ENCODE assay signal across 8 mouse cellular contexts in the genomic region with DNA sequence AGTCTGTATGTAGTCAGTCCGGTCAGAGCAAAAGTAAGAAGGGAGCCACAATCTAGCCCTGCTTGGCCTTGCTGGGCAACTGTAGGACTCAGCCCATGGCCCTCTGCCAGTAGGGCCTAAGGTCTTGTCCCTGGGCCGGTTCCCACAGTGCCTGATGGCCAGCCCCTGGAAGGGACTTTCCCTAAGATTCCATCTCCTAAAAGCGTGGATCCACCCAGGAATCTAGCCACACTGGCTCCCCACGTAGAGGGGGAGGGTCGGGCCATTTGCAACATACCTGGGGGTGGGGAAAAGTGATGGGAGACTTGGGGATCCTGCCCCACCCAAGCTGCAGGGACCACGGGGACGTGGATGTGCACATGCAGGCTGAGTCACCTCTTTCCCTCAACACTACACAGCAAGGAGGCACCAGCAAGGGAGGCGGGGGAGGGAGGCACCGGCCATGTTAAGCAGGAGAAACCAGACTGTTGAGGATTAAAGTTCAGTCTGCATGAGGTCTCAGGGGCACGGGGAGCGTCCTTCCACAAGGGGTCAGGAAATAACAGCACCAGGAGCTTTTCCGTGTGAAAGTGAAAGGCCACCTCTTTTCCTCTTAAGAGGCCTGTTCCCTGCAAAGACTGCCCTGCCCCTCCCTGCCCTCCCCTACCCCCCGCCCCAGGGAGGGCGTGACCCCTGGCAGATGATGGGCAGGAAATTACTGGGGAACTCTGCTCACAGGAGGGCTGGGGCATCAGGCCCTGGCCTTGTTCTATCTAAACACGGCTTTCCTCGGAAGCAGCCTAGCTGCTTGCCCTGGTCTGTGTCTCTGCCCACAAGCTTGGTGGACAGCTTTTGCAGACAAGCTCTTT. TPM values are rescaled to one million over a fixed set of nuclear protein-coding genes. Genes with fewer than 3 reads are reported as not detected.
DNase-seq lines count a peak whose midpoint lies in the region; ATAC-seq and TF ChIP-seq lines count a peak whose summit lies in the region.

No protein-coding gene starts in this region.

- TF ChIP-seq EP300 in CH12.LX (IDR thresholded peaks at IDR 0.05; ENCODE audit: low read length) = 0 out of 2 replicates have a peak, but pooled peaks have one; percentile 12

- H3K4me3 ChIP-seq in CH12.LX (replicated peaks in 1 of 3; ENCODE audit: low read depth in 2 of 3, low read length in 2 of 3, poor library complexity in 1 of 3) (peak overlapping the region; percentile 44 to 61 (median 58)), macrophage (ENCODE audit: inconsistent target) (peak overlapping the region; percentile 11; the same call in 1 of the 2 replicates)
- H3K4me3 ChIP-seq in kidney, postnatal 0 days (replicated peaks; ENCODE audit: low read depth, low read length) = no peak overlapping the region
- no peak overlapping the region for H3K4me3 ChIP-seq in cerebellum, adult 2 months (replicated peaks; ENCODE audit: insufficient read depth, low read depth, low read length)

- H3K27me3 ChIP-seq in CH12.LX (replicated peaks) = no peaks in the 10 kb centered on the region
- no peaks in the 10 kb centered on the region for H3K27me3 ChIP-seq in kidney, postnatal 0 days (ENCODE audit: insufficient read depth, low read length)
- H3K27me3 ChIP-seq in cerebellum, adult 2 months (ENCODE audit: control insufficient read depth, insufficient read depth, low read length) = no peaks in the 10 kb centered on the region

- H3K9me3 ChIP-seq in CH12.LX (replicated peaks; ENCODE audit: low read length) = no peaks in the 10 kb centered on the region
- H3K9me3 ChIP-seq in kidney, postnatal 0 days (replicated peaks; ENCODE audit: low read length) = no peaks in the 10 kb centered on the region

- DNase-seq in CH12.LX (ENCODE audit: extremely low read depth) = peak; percentile 49
- DNase-seq in T-cell, adult 2 months (ENCODE audit: low spot score) = peak; percentile 42
- DNase-seq in gastrocnemius, postnatal 36 days = peak; percentile 56 to 62
- DNase-seq in kidney, postnatal 0 days (ENCODE audit: low spot score) = peak; percentile 61
- peak; percentile 78 to 82 for DNase-seq in urinary bladder, postnatal 36 days (ENCODE audit: low spot score in 2 of 2)
- no peak for DNase-seq in cerebellum, adult 2 months
- no peak for DNase-seq in cerebellum, adult 18-20 months

- dilution Hi-C loops in CH12.LX (cut with MboI; ENCODE audit: extremely low pct_ligation_motif_present, extremely low pct_unique_long_range_greater_than_20kb, low sequenced_read_pairs) = no loop called here

- peak overlapping the region; percentile 76 for H3K4me2 ChIP-seq in CH12.LX (ENCODE audit: insufficient read depth, low read depth, poor library complexity, severe bottlenecking)
- peak overlapping the region; percentile 6; the same call in 1 of the 2 replicates for H3K4me2 ChIP-seq in kidney, postnatal 0 days (ENCODE audit: low read length)

- peaks cover 46 to 69% of the 10 kb centered on the region in 2 experiments for H3K36me3 ChIP-seq in CH12.LX (replicated peaks in 1 of 2; ENCODE audit: control insufficient read depth in 1 of 2, insufficient read depth in 1 of 2, low read length in 1 of 2)
- peaks cover 4% of the 10 kb centered on the region; the same call in 1 of the 2 replicates for H3K36me3 ChIP-seq in kidney, postnatal 0 days (ENCODE audit: insufficient read depth, low read length)
- H3K36me3 ChIP-seq in macrophage (ENCODE audit: inconsistent target) = peaks cover 33% of the 10 kb centered on the region; the same call in 1 of the 2 replicates

- peak overlapping the region; percentile 64 for H3K9ac ChIP-seq in CH12.LX (ENCODE audit: insufficient read depth, low read depth)
- no peak overlapping the region for H3K9ac ChIP-seq in kidney, postnatal 0 days (ENCODE audit: low read depth, low read length)

- TF ChIP-seq CTCF in CH12.LX (conservative IDR thresholded peaks at IDR 0.05 in 1 of 2, IDR thresholded peaks at IDR 0.05 in 1 of 2; ENCODE audit: low read depth in 2 of 2, low read length in 2 of 2) = no peak; a peak in 1 of 4 replicates
- TF ChIP-seq CTCF in kidney, postnatal 0 days (IDR thresholded peaks at IDR 0.05; ENCODE audit: low read depth) = no peak
- TF ChIP-seq CTCF in cerebellum, adult 2 months (IDR thresholded peaks at IDR 0.05; ENCODE audit: borderline replicate concordance, insufficient read depth, low read depth, low read length) = no peak

- 21% methylated on average over 15 of the region's 16 CpGs for WGBS in kidney, postnatal 0 days
- WGBS in macrophage (ENCODE audit: missing documents) = 8% methylated on average over 16 of the region's 16 CpGs
- WGBS in cerebellum, adult 2 months = 45% methylated on average over 16 of the region's 16 CpGs

- intact Hi-C loops in gastrocnemius, postnatal 36 days (cut with DNase I) = no loop called here

- H3K4me1 ChIP-seq in CH12.LX (ENCODE audit: control insufficient read depth in 1 of 2, insufficient read depth in 2 of 2) = peaks cover 30 to 69% of the 10 kb centered on the region in 2 experiments
- H3K4me1 ChIP-seq in kidney, postnatal 0 days (replicated peaks; ENCODE audit: insufficient read depth, low read length) = peaks cover 27% of the 10 kb centered on the region
- no peaks in the 10 kb centered on the region; the same call in 1 of the 2 replicates for H3K4me1 ChIP-seq in cerebellum, adult 2 months (ENCODE audit: control insufficient read depth, insufficient read depth, low read length)

- no peak for TF ChIP-seq RAD21 in CH12.LX (IDR thresholded peaks at IDR 0.05; ENCODE audit: low read depth, low read length)

- H3K79me2 ChIP-seq in CH12.LX (replicated peaks; ENCODE audit: control insufficient read depth, extremely low read depth, insufficient read depth, poor library complexity, severe bottlenecking) = peaks cover 40% of the 10 kb centered on the region
- peaks cover 78% of the 10 kb centered on the region for H3K79me2 ChIP-seq in macrophage (ENCODE audit: inconsistent target)

- in situ Hi-C loops in CH12.LX (cut with MboI; ENCODE audit: low pct_ligation_motif_present, low pct_unique_long_range_greater_than_20kb, low sequenced_read_pairs) = no loop called here

- ATAC-seq in kidney, postnatal 0 days (replicated peaks; ENCODE audit: low FRiP score, low read depth) = peak; percentile 57; the same call in 1 of the 2 replicates

- H3K27ac ChIP-seq in CH12.LX (ENCODE audit: insufficient read depth, low read depth) (peak overlapping the region; percentile 96), macrophage (peak overlapping the region; percentile 88)
- H3K27ac ChIP-seq in kidney, postnatal 0 days = peak overlapping the region; percentile 65
- no peak overlapping the region for H3K27ac ChIP-seq in cerebellum, adult 2 months (ENCODE audit: insufficient read depth, low read length)

- peak; percentile 38; the same call in 1 of the 2 replicates for TF ChIP-seq POLR2A in CH12.LX (IDR thresholded peaks at IDR 0.05; ENCODE audit: low read depth, low read length)
- TF ChIP-seq POLR2A in cerebellum, adult 2 months (IDR thresholded peaks at IDR 0.05; ENCODE audit: borderline replicate concordance, insufficient read depth, low read length) = no peak

RNA-seq across cellular contexts. Expression of a gene that starts 5.0 kb away (rescaled TPM):
- 7.7 and 8.2 TPM in 2 replicates for total RNA-seq in CH12.LX (2012; rRNA removed)
- total RNA-seq in CH12.LX (2014; rRNA removed) = 1.4 and 2.1 TPM in 2 replicates
- 12.8 and 13.4 TPM in 2 replicates for polyA plus RNA-seq in CH12.LX (2012; ENCODE audit: insufficient read length, low read depth)
- total RNA-seq in gastrocnemius, postnatal 36 days (2021) = 1 to 10 TPM; 1.9 to 3.0 TPM
- 0.59 and 0.78 TPM in 2 replicates for polyA plus RNA-seq in kidney, postnatal 0 days (2015; fragmentation: Nextera tagmentation; extraction: Ambion mirVana)
- total RNA-seq in macrophage (2018; cell fraction: chromatin; rRNA removed) = 100 to 1,000 TPM in 20 of 26 experiments, 10 to 100 TPM in 6; 57.3 to 229 (median 148) TPM
- total RNA-seq in macrophage (2018; cell fraction: cytosol; rRNA removed) = 100 to 1,000 TPM in 8 of 26 experiments, 10 to 100 TPM in 18; 12.0 to 167 (median 56.6) TPM
- 100 to 1,000 TPM in 18 of 26 experiments, 10 to 100 TPM in 8; 39.0 to 219 (median 148) TPM for total RNA-seq in macrophage (2018; cell fraction: nucleus; rRNA removed)
- polyA plus RNA-seq in macrophage (2018) = 6.2 to 14.2 TPM (median 8.5 TPM) in 3 replicates
- polyA plus RNA-seq in cerebellum, adult 2 months (2012; rRNA removed) = 1.2 and 1.3 TPM in 2 replicates

RNA-seq across cellular contexts. Expression of a gene that starts 37.7 kb away (rescaled TPM):
- total RNA-seq in CH12.LX (2012; rRNA removed) (29.3 and 37.5 TPM in 2 replicates), CH12.LX (2014; rRNA removed) (24.1 and 26.4 TPM in 2 replicates)
- polyA plus RNA-seq in CH12.LX (2012; ENCODE audit: insufficient read length, low read depth) (52.8 and 53.8 TPM in 2 replicates), macrophage (2018) (18.5 to 49.2 TPM (median 35.8 TPM) in 3 replicates)
- 10 to 100 TPM in 1 of 2 experiments, 1 to 10 TPM in 1; 7.6 to 10.5 TPM for total RNA-seq in gastrocnemius, postnatal 36 days (2021)
- 49.5 and 50.8 TPM in 2 replicates for polyA plus RNA-seq in kidney, postnatal 0 days (2015; fragmentation: Nextera tagmentation; extraction: Ambion mirVana)
- 10 to 100 TPM; 11.9 to 63.3 (median 32.7) TPM for total RNA-seq in macrophage (2018; cell fraction: chromatin; rRNA removed)
- total RNA-seq in macrophage (2018; cell fraction: cytosol; rRNA removed) = 10 to 100 TPM; 17.9 to 37.9 (median 23.7) TPM
- 10 to 100 TPM in 25 of 26 experiments, 1 to 10 TPM in 1; 9.1 to 45.3 (median 21.4) TPM for total RNA-seq in macrophage (2018; cell fraction: nucleus; rRNA removed)
- polyA plus RNA-seq in cerebellum, adult 2 months (2012; rRNA removed) = 87.7 and 94.2 TPM in 2 replicates

RNA-seq across cellular contexts. Expression of a gene that starts 56.2 kb away (rescaled TPM):
- total RNA-seq in CH12.LX (2012; rRNA removed) = 23.5 and 28.7 TPM in 2 replicates
- total RNA-seq in CH12.LX (2014; rRNA removed) = 38.8 and 46.6 TPM in 2 replicates
- polyA plus RNA-seq in CH12.LX (2012; ENCODE audit: insufficient read length, low read depth) = 25.0 and 25.8 TPM in 2 replicates
- 1 to 10 TPM; 3.5 to 4.1 TPM for total RNA-seq in gastrocnemius, postnatal 36 days (2021)
- polyA plus RNA-seq in kidney, postnatal 0 days (2015; fragmentation: Nextera tagmentation; extraction: Ambion mirVana) = 25.2 and 26.0 TPM in 2 replicates
- 10 to 100 TPM in 22 of 26 experiments, 1 to 10 TPM in 4; 6.2 to 19.7 (median 15.0) TPM for total RNA-seq in macrophage (2018; cell fraction: chromatin; rRNA removed)
- 10 to 100 TPM; 14.5 to 23.3 (median 19.6) TPM for total RNA-seq in macrophage (2018; cell fraction: cytosol; rRNA removed)
- total RNA-seq in macrophage (2018; cell fraction: nucleus; rRNA removed) = 10 to 100 TPM; 10.2 to 22.7 (median 17.1) TPM
- polyA plus RNA-seq in macrophage (2018) = 15.9 to 19.4 TPM (median 15.9 TPM) in 3 replicates
- polyA plus RNA-seq in cerebellum, adult 2 months (2012; rRNA removed) = 13.5 and 14.5 TPM in 2 replicates

RNA-seq across cellular contexts. Expression of a gene that starts 57.2 kb away (rescaled TPM):
- total RNA-seq in CH12.LX (2012; rRNA removed) = 1.2 and 2.1 TPM in 2 replicates
- total RNA-seq in CH12.LX (2014; rRNA removed) = 1.1 and 1.3 TPM in 2 replicates
- 2.3 and 2.7 TPM in 2 replicates for polyA plus RNA-seq in CH12.LX (2012; ENCODE audit: insufficient read length, low read depth)
- total RNA-seq in gastrocnemius, postnatal 36 days (2021) = not detected
- 0.05 and 0.14 TPM in 2 replicates for polyA plus RNA-seq in kidney, postnatal 0 days (2015; fragmentation: Nextera tagmentation; extraction: Ambion mirVana)
- not detected for total RNA-seq in macrophage (2018; cell fraction: chromatin; rRNA removed)
- total RNA-seq in macrophage (2018; cell fraction: cytosol; rRNA removed) = under 1 TPM in 8 of 26 experiments, not detected in 18; 0.03 to 0.17 (median 0.07) TPM
- total RNA-seq in macrophage (2018; cell fraction: nucleus; rRNA removed) = not detected
- polyA plus RNA-seq in macrophage (2018) = 0.09 TPM in 1 of 3 replicates, not detected in the others
- polyA plus RNA-seq in cerebellum, adult 2 months (2012; rRNA removed) = 1.1 and 1.8 TPM in 2 replicates

Comparison
In these comparisons a context has a peak if more than half of its experiments do, and no peak if none do; other contexts are left out.
1. DNase-seq: peak in CH12.LX (single experiment), T-cell, adult 2 months (single experiment), gastrocnemius, postnatal 36 days (2 of 2), kidney, postnatal 0 days (single experiment) and urinary bladder, postnatal 36 days (2 of 2); none in cerebellum, adult 2 months (0 of 2) and cerebellum, adult 18-20 months (0 of 2).
2. H3K4me3 ChIP-seq: peak in CH12.LX (3 of 3) and macrophage (single experiment); none in kidney, postnatal 0 days (single experiment) and cerebellum, adult 2 months (single experiment).